Mouse (Mus musculus) forebrain, embryonic 11.5 days (tissue): ENCODE measurements around the gene Magi2. TPM values are rescaled to one million over a fixed set of nuclear protein-coding genes. Genes with fewer than 3 reads are reported as not detected.
"Not testable (repeated sequence)": the region's sequence is repeated elsewhere in the genome, so short reads cannot be mapped to it uniquely, and the experiment has no call there.

Experiments used
- ATAC-seq: fragments of 200-750 bp; cut with Nextera tagmentation; replicated peaks from 2 replicates; pipeline ENCODE4 v1.8.0; 2017; ENCODE audit warnings: moderate TSS enrichment; ENCODE audit not compliant: low FRiP score
- DNase-seq: peaks from one replicate; pipeline ENCODE4 v3.0.0-alpha.2; 2017; ENCODE audit warnings: low spot score
- H3K27ac ChIP-seq: fragments of 300-500 bp; sonication (generic); 2 replicates; pipeline ENCODE4 v1.5.1; 2014; ENCODE audit warnings: low read depth, low read length
- H3K27me3 ChIP-seq: fragments of 300-500 bp; sonication (generic); 2 replicates; pipeline ENCODE4 v1.6.1; 2014; ENCODE audit warnings: mild to moderate bottlenecking, low read length, mixed read lengths; ENCODE audit not compliant: control insufficient read depth, insufficient read depth
- H3K36me3 ChIP-seq: fragments of 300-500 bp; sonication (generic); 2 replicates; pipeline ENCODE4 v1.6.1; 2014; ENCODE audit warnings: mild to moderate bottlenecking, low read length, moderate library complexity, mixed read lengths; ENCODE audit not compliant: control insufficient read depth, insufficient read depth
- H3K4me1 ChIP-seq: fragments of 300-500 bp; sonication (generic); replicated peaks from 2 replicates; pipeline ENCODE4 v1.6.1; 2014; ENCODE audit warnings: low read length, mixed read lengths; ENCODE audit not compliant: control insufficient read depth, insufficient read depth
- H3K4me2 ChIP-seq: fragments of 300-500 bp; sonication (generic); 2 replicates; pipeline ENCODE4 v1.6.1; 2014; ENCODE audit warnings: low read depth, mild to moderate bottlenecking, low read length, moderate library complexity, mixed read lengths; ENCODE audit not compliant: severe bottlenecking
- H3K4me3 ChIP-seq: fragments of 300-500 bp; sonication (generic); 2 replicates; pipeline ENCODE4 v1.5.1; 2014; ENCODE audit warnings: low read depth, low read length
- H3K9ac ChIP-seq: fragments of 300-500 bp; sonication (generic); 2 replicates; pipeline ENCODE4 v1.6.1; 2014; ENCODE audit warnings: low read length
- H3K9me3 ChIP-seq: fragments of 300-500 bp; sonication (generic); 2 replicates; pipeline ENCODE4 v1.6.1; 2016; ENCODE audit warnings: low read length, mixed read lengths; ENCODE audit not compliant: control insufficient read depth
- WGBS: fragments of 180-500 bp; shearing (Covaris S2); extraction: QIAGEN DNeasy Blood & Tissue Kit; methylation state at CpG from one replicate; pipeline ENCODE4 v1.1.7; 2014; 5-methylcytosine and 5-hydroxymethylcytosine counted together
- polyA plus RNA-seq: library from polyadenylated mRNA; unstranded; fragments of >200 nt; fragmentation: Nextera tagmentation; extraction: Ambion mirVana; gene quantifications from 2 replicates; pipeline ENCODE4 v1.2.1, GENCODE M21; 2014

Gene Magi2
- polyA plus RNA-seq, 1 experiment from 2014 or later, result 10.2 TPM

DNA sequence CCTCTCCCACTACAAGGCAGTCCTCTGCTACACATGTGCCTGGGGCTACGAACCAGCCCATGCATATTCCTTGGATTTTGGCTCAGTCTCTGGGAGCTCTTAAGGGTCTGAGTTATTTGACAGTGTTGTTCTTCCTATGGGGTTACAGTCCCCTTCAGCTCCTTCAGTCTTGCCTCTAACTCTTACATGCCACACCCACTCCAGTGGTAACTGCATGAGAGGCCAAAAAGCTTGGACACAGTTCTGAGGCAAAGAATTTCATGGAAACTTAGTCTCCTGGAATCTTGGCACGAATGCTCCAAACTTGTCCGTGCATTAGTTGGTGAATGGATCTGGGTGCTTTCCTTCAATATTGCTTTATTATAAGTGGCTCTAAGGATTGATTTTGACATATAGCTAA lies 338.8 kb downstream of the Magi2 start:
- no peak overlapping the region for H3K27ac ChIP-seq
- ATAC-seq, result no peak
- H3K9me3 ChIP-seq, result no peaks in the 10 kb centered on the region

GRCm38 (mm10) chr5:19566136-19566535 lies 339.3 kb downstream of the Magi2 start:
- H3K4me3 ChIP-seq, ATAC-seq, DNase-seq, H3K36me3 ChIP-seq, H3K4me1 ChIP-seq, H3K4me2 ChIP-seq, H3K9me3 ChIP-seq, H3K27me3 ChIP-seq, H3K9ac ChIP-seq, H3K27ac ChIP-seq: not testable (repeated sequence)
- WGBS, result 73% methylated on average over 1 of the region's 1 CpGs

More for the DNA sequence above, 338.8 kb downstream of the Magi2 start:
- Histone ChIP-seq H3K27me3 (no peaks in the 10 kb centered on the region), H3K36me3 (no peaks in the 10 kb centered on the region), H3K9ac (no peak overlapping the region), H3K4me2 (no peak overlapping the region), H3K4me1 (no peaks in the 10 kb centered on the region), H3K4me3 (no peak overlapping the region)
- DNase-seq, result no peak
- WGBS, result 90% methylated on average over 3 of the region's 3 CpGs

DNA sequence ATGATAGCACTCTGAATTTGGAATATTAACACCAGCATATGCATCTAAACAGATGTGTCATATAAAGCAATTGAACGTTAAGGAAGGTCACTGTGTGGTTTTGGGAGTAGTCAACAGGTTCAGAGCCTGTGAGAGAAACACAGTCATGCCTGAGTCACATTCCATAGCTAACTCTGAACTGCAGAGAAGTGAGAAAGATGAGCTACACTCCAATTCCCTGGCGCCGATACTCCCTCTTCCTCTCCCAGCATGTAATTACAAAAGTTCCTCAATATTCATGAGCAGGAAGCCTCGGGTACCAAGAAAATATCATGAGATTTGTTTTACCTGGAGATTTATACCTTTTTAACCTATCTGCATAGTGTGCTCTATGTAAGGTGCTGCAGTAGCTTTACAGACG lies 380.9 kb downstream of the Magi2 start:
- Histone ChIP-seq H3K9me3 (no peaks in the 10 kb centered on the region), H3K36me3 (no peaks in the 10 kb centered on the region), H3K9ac (no peak overlapping the region), H3K4me3 (no peak overlapping the region), H3K27me3 (no peaks in the 10 kb centered on the region), H3K27ac (no peak overlapping the region), H3K4me2 (no peak overlapping the region), H3K4me1 (no peaks in the 10 kb centered on the region)
- 79% methylated on average over 5 of the region's 5 CpGs for WGBS
- DNase-seq (no peak), ATAC-seq (no peak)

GRCm38 (mm10) chr5:19611788-19612187 lies 385.0 kb downstream of the Magi2 start:
- H3K36me3 ChIP-seq, result no peaks in the 10 kb centered on the region
- H3K4me2 ChIP-seq, result no peak overlapping the region
- WGBS, result 96% methylated on average over 1 of the region's 1 CpGs
- H3K9me3 ChIP-seq, result no peaks in the 10 kb centered on the region
- H3K4me1 ChIP-seq, result no peaks in the 10 kb centered on the region
- DNase-seq (no peak), ATAC-seq (no peak)
- no peak overlapping the region for H3K9ac ChIP-seq
- H3K27ac ChIP-seq, result no peak overlapping the region
- H3K4me3 ChIP-seq, result no peak overlapping the region
- H3K27me3 ChIP-seq, result no peaks in the 10 kb centered on the region

DNA sequence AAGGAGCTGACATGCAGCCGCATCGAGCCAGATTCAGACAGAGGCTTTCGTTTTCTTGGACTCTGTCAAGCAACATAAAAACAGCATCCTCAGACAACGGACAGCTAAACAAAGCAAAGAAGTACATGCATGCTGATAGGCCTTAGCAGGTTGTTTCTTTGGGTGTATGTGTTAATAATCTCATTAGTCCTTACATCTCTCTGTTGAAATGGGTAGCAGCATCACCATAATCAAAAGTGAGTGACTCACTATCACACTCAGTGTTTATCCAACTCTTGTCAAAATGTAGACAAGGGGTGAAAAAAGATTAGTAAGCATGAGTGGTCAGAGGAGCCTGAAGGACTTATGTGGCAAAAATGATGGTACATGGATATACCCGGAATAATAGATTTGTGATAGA lies 394.8 kb downstream of the Magi2 start:
- no peak overlapping the region for H3K9ac ChIP-seq
- ATAC-seq (no peak), DNase-seq (no peak)
- H3K27me3 ChIP-seq, result no peaks in the 10 kb centered on the region
- WGBS, result 75% methylated on average over 5 of the region's 5 CpGs
- no peaks in the 10 kb centered on the region for H3K36me3 ChIP-seq
- H3K4me3 ChIP-seq, result no peak overlapping the region
- H3K27ac ChIP-seq, result no peak overlapping the region
- no peaks in the 10 kb centered on the region for H3K4me1 ChIP-seq
- H3K9me3 ChIP-seq, result no peaks in the 10 kb centered on the region
- H3K4me2 ChIP-seq, result no peak overlapping the region

GRCm38 (mm10) chr5:19633976-19634375 lies 407.1 kb downstream of the Magi2 start:
- no peak overlapping the region for H3K4me2 ChIP-seq
- WGBS, result 96% methylated on average over 1 of the region's 1 CpGs
- H3K9me3 ChIP-seq, result no peaks in the 10 kb centered on the region
- no peaks in the 10 kb centered on the region for H3K36me3 ChIP-seq
- no peak overlapping the region for H3K27ac ChIP-seq
- no peaks in the 10 kb centered on the region for H3K4me1 ChIP-seq
- no peak overlapping the region for H3K4me3 ChIP-seq
- ATAC-seq (no peak), DNase-seq (no peak)
- H3K9ac ChIP-seq, result no peak overlapping the region
- no peaks in the 10 kb centered on the region for H3K27me3 ChIP-seq

DNA sequence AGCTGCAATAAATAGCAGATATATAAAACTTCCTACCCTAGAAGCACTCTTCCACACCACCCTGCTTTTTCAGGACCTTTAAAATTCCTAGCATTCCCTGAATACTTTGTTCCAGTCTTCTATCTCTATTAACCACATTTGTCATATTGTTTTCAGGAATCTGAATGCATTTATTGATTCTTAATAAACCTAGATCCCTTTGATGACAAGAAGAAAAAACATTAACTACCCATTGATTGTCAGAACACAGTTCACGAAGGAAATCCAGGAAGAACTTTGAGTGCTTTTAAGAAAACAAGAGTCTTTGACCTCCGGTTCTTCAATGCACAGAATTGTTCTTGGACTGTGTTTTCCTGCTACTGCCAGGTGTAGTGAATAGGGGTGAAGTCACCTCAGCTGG lies 411.0 kb downstream of the Magi2 start:
- no peak overlapping the region for H3K4me2 ChIP-seq
- H3K9me3 ChIP-seq, result no peaks in the 10 kb centered on the region
- H3K4me1 ChIP-seq, result no peaks in the 10 kb centered on the region
- no peak overlapping the region for H3K4me3 ChIP-seq
- H3K9ac ChIP-seq, result no peak overlapping the region
- ATAC-seq (no peak), DNase-seq (no peak)
- H3K27ac ChIP-seq, result no peak overlapping the region
- no peaks in the 10 kb centered on the region for H3K36me3 ChIP-seq
- WGBS, result 72% methylated on average over 2 of the region's 2 CpGs
- no peaks in the 10 kb centered on the region for H3K27me3 ChIP-seq

DNA sequence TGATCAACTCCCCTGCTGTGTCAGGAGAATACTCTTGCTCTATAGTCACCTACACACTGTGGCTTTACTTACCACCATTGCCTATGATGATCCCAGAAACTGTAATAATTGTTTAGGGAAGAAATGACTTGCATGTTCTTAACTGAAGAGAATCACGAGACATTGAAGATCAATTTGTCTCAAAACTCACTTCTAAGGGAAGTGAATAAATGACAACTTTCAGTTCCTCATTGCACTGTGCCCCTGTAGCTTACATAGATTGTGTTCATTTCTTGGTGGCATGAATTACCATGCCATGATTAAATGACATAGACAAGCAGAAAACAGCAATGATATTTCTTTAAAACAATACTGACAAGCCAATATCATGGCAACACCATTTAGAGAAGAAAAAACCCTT lies 429.1 kb downstream of the Magi2 start:
- H3K9me3 ChIP-seq, result no peaks in the 10 kb centered on the region
- no peak overlapping the region for H3K27ac ChIP-seq
- no peak overlapping the region for H3K4me3 ChIP-seq
- no peak overlapping the region for H3K4me2 ChIP-seq
- H3K4me1 ChIP-seq, result no peaks in the 10 kb centered on the region
- ATAC-seq, result no peak
- H3K36me3 ChIP-seq, result no peaks in the 10 kb centered on the region
- no peaks in the 10 kb centered on the region for H3K27me3 ChIP-seq
- DNase-seq, result no peak
- 90% methylated on average over 1 of the region's 1 CpGs for WGBS
- no peak overlapping the region for H3K9ac ChIP-seq

GRCm38 (mm10) chr5:19666416-19666815 lies 439.6 kb downstream of the Magi2 start:
- 87% methylated on average over 5 of the region's 5 CpGs for WGBS
- Histone ChIP-seq H3K27ac (no peak overlapping the region), H3K9me3 (no peaks in the 10 kb centered on the region), H3K4me1 (no peaks in the 10 kb centered on the region), H3K9ac (no peak overlapping the region), H3K4me3 (no peak overlapping the region), H3K36me3 (no peaks in the 10 kb centered on the region), H3K4me2 (no peak overlapping the region), H3K27me3 (no peaks in the 10 kb centered on the region)
- DNase-seq, result no peak
- no peak for ATAC-seq
